Mouse (Mus musculus): ENCODE measurements at regions not wholly inside any gene's neighbourhood (a gene's known extent, or its start where the extent isn't known, plus 50 kb on each side); places are given as distances from the start of the nearest gene placed in this dataset.
A peak's percentile ranks its signal among the peaks of the same experiment; 100 is the strongest.

DNA sequence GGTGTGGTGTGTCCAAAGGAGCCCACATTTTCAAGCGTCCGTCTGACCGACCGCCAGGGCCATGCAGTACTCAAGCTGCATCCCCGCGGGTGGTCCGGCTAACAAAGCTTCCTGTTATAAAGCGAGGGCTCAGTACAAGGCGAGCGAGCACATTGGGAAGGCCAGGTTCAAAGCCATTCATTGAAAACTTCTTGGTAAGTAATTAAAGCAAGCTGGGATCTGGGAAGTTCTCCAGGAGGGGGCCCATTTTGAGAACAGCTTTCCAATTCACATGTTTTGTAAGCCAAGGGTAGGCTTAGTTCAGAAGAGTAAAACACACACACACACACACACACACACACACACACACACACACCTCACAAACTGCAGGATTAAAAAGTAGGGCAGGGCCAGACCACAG is 57.3 kb upstream of the Prep start:
- Histone ChIP-seq H3K9ac (ENCODE audit: low read length) (no peak overlapping the region), H3K9me3 (ENCODE audit: control insufficient read depth, low read length) (no peaks in the 10 kb centered on the region), H3K4me3 (ENCODE audit: low read depth, low read length) (no peak overlapping the region), H3K27me3 (ENCODE audit: control insufficient read depth, insufficient read depth, low read length) (no peaks in the 10 kb centered on the region), H3K4me2 (ENCODE audit: low read depth, severe bottlenecking) (no peak overlapping the region), H3K36me3 (ENCODE audit: control insufficient read depth, insufficient read depth, low read length) (no peaks in the 10 kb centered on the region), H3K4me1 (ENCODE audit: control insufficient read depth, insufficient read depth, low read length) (peaks cover 4% of the 10 kb centered on the region; the same call in 1 of the 2 replicates), H3K27ac (replicated peaks; ENCODE audit: low read depth, low read length) (0 out of 2 replicates have a peak overlapping the region, but pooled peaks have one; percentile 8)
- WGBS, result 13% methylated on average over 10 of the region's 10 CpGs
- peak; percentile 79; the same call in 1 of the 2 replicates for ATAC-seq (ENCODE audit: insufficient number of reproducible peaks, low FRiP score, low TSS enrichment, low read depth)
- peak; percentile 85 for DNase-seq (ENCODE audit: low spot score)

DNA sequence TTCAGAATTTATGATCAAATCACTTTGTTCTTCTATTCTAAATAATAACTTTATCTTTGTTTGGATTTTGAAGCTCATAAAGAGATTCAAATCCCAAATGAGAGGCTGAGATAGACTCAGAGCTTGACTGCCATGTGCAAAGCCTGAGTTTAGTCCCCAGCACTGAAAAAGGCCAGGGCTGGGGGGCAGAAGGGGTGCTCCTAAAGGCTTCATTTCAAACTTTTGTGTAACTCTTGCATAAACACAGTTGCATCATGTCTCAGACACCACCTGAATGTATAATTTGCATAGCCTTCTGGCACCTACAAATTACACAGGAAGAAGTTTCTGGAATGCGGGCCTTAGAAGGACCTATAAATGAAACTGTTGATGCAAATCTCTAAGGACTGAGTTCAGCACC is 57.8 kb upstream of the Prep start:
- ATAC-seq (ENCODE audit: insufficient number of reproducible peaks, low FRiP score, low TSS enrichment, low read depth), result no peak
- H3K27me3 ChIP-seq (ENCODE audit: control insufficient read depth, insufficient read depth, low read length), result no peaks in the 10 kb centered on the region
- H3K36me3 ChIP-seq (ENCODE audit: control insufficient read depth, insufficient read depth, low read length), result no peaks in the 10 kb centered on the region
- no peak overlapping the region for H3K9ac ChIP-seq (ENCODE audit: low read length)
- H3K27ac ChIP-seq (replicated peaks; ENCODE audit: low read depth, low read length), result no peak overlapping the region
- H3K4me2 ChIP-seq (ENCODE audit: low read depth, severe bottlenecking), result no peak overlapping the region
- H3K9me3 ChIP-seq (ENCODE audit: control insufficient read depth, low read length), result no peaks in the 10 kb centered on the region
- DNase-seq (ENCODE audit: low spot score), result no peak
- H3K4me3 ChIP-seq (ENCODE audit: low read depth, low read length), result no peak overlapping the region
- WGBS, result 47% methylated on average over 1 of the region's 1 CpGs
- H3K4me1 ChIP-seq (ENCODE audit: control insufficient read depth, insufficient read depth, low read length), result peaks cover 4% of the 10 kb centered on the region; the same call in 1 of the 2 replicates

DNA sequence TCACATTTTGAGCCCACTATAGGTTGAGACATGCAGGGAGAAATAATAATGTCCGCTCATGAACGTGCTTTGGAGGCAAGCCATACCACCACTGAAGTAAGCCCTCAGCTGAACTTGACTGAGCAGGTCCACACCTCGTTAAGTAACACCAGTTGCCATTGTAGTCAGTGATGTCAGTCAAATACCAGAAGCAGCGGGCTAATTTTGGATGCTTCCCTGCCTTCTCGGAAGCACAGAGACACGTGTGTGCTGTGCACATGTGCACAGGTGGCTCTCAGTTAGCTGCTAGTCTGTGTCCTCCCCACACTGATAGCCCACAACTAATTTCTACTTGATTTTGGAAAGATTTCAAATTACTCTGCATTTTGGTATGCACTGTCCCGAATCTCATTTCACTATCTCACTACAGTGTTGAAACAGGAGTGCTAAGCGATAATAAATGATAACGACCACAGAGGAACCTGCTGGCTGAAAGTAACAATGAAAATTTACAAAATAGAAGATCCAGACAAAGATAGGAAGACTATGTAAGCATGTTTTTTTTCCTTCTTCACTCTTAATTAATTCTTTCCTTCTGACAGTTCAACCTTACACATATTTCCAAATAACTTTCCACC is 62.9 kb upstream of the Prep start:
- Histone ChIP-seq H3K4me3 (ENCODE audit: low read depth, low read length) (no peak overlapping the region), H3K9ac (ENCODE audit: low read length) (no peak overlapping the region), H3K4me2 (ENCODE audit: low read depth, severe bottlenecking) (no peak overlapping the region), H3K36me3 (ENCODE audit: control insufficient read depth, insufficient read depth, low read length) (no peaks in the 10 kb centered on the region), H3K27ac (replicated peaks; ENCODE audit: low read depth, low read length) (no peak overlapping the region), H3K4me1 (ENCODE audit: control insufficient read depth, insufficient read depth, low read length) (peaks cover 15% of the 10 kb centered on the region), H3K9me3 (ENCODE audit: control insufficient read depth, low read length) (no peaks in the 10 kb centered on the region), H3K27me3 (ENCODE audit: control insufficient read depth, insufficient read depth, low read length) (no peaks in the 10 kb centered on the region)
- DNase-seq (ENCODE audit: low spot score) (no peak), ATAC-seq (ENCODE audit: insufficient number of reproducible peaks, low FRiP score, low TSS enrichment, low read depth) (no peak)
- 72% methylated on average over 9 of the region's 9 CpGs for WGBS

DNA sequence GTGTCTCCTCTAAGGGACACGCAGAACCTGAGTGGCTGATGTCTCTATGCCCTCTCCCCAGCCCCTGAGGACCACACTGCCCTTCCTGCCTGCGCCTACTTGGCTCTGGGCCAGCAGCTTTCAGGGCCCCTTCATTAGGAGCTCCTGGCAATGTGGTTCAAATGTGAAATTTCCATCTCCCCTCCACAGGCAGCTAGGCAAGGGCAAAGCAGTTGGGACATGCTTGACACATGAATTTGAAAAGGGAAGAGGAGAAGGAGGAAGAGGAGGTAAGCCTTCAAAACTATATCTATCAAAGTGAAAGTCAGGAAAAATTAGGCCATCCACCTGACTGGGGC is 63.7 kb upstream of the Prep start:
- H3K27ac ChIP-seq (replicated peaks; ENCODE audit: low read depth, low read length), result no peak overlapping the region
- no peak for ATAC-seq (ENCODE audit: insufficient number of reproducible peaks, low FRiP score, low TSS enrichment, low read depth)
- no peak for DNase-seq (ENCODE audit: low spot score)
- 54% methylated on average over 2 of the region's 2 CpGs for WGBS
- peaks cover 15% of the 10 kb centered on the region for H3K4me1 ChIP-seq (ENCODE audit: control insufficient read depth, insufficient read depth, low read length)
- H3K4me3 ChIP-seq (ENCODE audit: low read depth, low read length), result no peak overlapping the region
- H3K9ac ChIP-seq (ENCODE audit: low read length), result no peak overlapping the region
- no peaks in the 10 kb centered on the region for H3K9me3 ChIP-seq (ENCODE audit: control insufficient read depth, low read length)
- no peaks in the 10 kb centered on the region for H3K27me3 ChIP-seq (ENCODE audit: control insufficient read depth, insufficient read depth, low read length)
- H3K36me3 ChIP-seq (ENCODE audit: control insufficient read depth, insufficient read depth, low read length), result no peaks in the 10 kb centered on the region
- no peak overlapping the region for H3K4me2 ChIP-seq (ENCODE audit: low read depth, severe bottlenecking)

DNA sequence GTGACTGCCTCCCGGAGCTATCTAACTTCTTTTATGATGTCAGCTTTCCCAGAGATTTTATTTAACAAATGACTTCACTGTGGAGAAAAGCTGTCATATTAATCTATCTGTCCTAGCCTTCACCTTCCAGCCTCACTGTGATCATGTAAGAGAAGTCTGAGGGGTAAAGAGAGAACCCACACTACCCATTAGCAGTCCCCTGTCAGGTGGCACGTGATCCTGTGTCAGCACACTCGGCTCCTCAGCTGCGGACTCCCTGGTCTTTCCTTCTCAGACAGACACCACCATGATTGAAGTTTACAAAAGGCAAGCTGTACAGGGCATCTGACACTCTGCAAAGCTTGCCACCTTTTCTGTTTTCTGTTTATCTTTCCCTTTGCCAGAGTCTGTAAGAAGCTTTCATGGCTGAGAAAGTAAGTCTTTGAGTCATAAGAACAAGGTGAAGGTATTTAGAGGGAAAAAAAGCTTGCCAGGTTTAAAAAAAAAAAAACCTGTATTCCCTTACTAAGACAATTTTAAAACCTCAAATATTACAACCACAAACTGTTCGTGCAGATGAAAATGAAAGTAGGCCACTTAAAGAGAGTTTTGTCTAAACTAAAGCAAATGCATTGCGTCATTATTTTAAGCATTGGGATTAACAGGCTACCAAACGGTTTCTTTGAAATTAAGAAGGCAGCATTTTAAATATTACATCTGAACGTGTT is 64.2 kb upstream of the Prep start:
- ATAC-seq (ENCODE audit: insufficient number of reproducible peaks, low FRiP score, low TSS enrichment, low read depth) (no peak), DNase-seq (ENCODE audit: low spot score) (no peak)
- Histone ChIP-seq H3K27me3 (ENCODE audit: control insufficient read depth, insufficient read depth, low read length) (no peaks in the 10 kb centered on the region), H3K9me3 (ENCODE audit: control insufficient read depth, low read length) (no peaks in the 10 kb centered on the region), H3K4me1 (ENCODE audit: control insufficient read depth, insufficient read depth, low read length) (peaks cover 15% of the 10 kb centered on the region), H3K4me2 (ENCODE audit: low read depth, severe bottlenecking) (no peak overlapping the region), H3K27ac (replicated peaks; ENCODE audit: low read depth, low read length) (no peak overlapping the region), H3K4me3 (ENCODE audit: low read depth, low read length) (no peak overlapping the region), H3K36me3 (ENCODE audit: control insufficient read depth, insufficient read depth, low read length) (no peaks in the 10 kb centered on the region), H3K9ac (ENCODE audit: low read length) (no peak overlapping the region)
- 53% methylated on average over 8 of the region's 8 CpGs for WGBS

DNA sequence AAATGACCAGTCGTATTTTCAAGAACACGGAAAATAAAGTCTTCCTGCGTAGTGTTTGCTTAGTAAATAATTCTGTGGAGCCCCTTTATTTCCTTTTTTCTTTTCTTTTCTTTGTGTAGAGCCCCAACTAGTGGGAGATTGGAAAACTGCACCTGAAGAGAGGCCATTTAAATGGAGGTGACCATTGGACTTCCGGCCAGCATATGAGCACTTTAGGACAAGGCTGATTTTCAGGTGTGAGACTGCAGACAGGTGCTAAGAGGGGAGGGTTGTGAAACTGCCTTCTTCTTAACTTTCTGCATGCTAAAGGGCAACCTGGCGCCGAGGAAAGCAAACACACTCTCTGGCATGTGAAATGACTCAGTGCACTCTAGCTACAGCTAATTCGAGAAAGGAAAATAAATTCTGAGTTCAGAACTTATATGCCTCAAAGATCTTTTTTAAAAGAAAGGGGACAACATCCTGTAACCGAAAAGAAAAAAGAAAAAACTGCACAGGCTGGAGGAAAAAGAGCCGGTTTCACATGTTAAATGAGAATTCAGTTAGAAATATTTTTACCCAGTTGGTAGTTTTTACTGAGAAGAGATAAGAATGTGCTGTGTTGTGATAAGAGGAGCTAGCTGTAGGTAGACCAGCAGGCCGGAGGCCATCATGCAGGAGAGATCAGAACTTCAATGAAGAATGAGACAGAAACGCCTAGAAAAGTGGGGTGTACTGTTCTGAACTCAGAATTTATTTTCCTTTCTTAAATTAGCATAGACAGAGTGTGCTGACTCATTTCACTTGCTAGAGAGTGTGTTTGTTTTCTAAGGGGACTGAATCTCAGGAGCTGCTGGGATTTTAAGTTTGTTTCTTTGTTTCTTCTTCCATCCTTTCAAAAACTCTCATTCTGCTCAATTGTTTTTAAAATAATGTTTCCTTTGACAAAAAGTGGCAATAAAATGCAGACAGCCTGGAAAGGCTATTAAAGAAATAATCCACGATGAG is 65.8 kb upstream of the Prep start:
- ATAC-seq (ENCODE audit: insufficient number of reproducible peaks, low FRiP score, low TSS enrichment, low read depth), result no peak
- no peak overlapping the region for H3K27ac ChIP-seq (replicated peaks; ENCODE audit: low read depth, low read length)
- no peak overlapping the region for H3K4me3 ChIP-seq (ENCODE audit: low read depth, low read length)
- H3K4me1 ChIP-seq (ENCODE audit: control insufficient read depth, insufficient read depth, low read length), result peaks cover 15% of the 10 kb centered on the region
- H3K9ac ChIP-seq (ENCODE audit: low read length), result no peak overlapping the region
- H3K36me3 ChIP-seq (ENCODE audit: control insufficient read depth, insufficient read depth, low read length), result no peaks in the 10 kb centered on the region
- WGBS, result 53% methylated on average over 12 of the region's 12 CpGs
- H3K9me3 ChIP-seq (ENCODE audit: control insufficient read depth, low read length), result no peaks in the 10 kb centered on the region
- H3K27me3 ChIP-seq (ENCODE audit: control insufficient read depth, insufficient read depth, low read length), result no peaks in the 10 kb centered on the region
- DNase-seq (ENCODE audit: low spot score), result peak; percentile 62
- peak overlapping the region; percentile 32 for H3K4me2 ChIP-seq (ENCODE audit: low read depth, severe bottlenecking)

DNA sequence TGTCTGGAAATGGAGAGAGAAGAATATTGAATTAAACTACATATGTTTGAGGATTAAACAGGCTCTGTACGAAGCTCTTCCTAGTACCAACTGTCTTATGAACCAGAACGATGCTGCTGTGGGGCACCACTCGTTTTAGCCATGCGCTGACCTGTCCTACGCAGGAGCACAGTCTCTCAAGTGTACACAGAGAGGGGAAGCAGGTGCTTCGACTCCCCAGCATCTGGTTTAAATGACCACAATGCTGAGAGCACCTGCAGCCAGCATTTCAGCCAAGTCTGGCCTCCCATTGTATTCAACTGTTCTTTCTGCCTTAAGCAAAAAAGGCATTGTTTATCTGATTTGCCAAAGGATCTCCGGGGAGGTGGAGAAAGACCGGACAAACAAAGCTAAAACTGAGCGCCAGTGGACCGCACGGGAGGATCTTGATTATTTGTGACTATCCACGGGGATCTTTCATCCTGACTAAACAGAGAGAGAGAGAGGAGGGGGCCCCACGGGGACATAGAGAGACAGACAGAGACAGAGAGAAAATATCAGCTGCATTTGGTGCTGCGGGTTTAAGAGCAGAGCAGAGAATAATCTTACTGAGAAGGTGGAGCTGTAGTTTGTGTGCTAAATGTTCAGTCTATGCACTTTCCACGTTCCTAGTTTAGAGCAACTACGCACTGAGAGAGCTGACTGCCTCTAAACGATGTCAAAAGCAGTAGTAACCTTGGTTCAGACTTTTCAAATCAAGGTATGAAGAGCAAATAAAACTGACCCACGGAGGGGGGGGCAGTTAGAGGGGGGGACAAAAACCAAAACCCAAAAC is 66.8 kb upstream of the Prep start:
- H3K27me3 ChIP-seq (ENCODE audit: control insufficient read depth, insufficient read depth, low read length), result no peaks in the 10 kb centered on the region
- WGBS, result 45% methylated on average over 18 of the region's 18 CpGs
- no peak overlapping the region for H3K4me3 ChIP-seq (ENCODE audit: low read depth, low read length)
- H3K9ac ChIP-seq (ENCODE audit: low read length), result 0 out of 2 replicates have a peak overlapping the region, but pooled peaks have one; percentile 2
- ATAC-seq (ENCODE audit: insufficient number of reproducible peaks, low FRiP score, low TSS enrichment, low read depth) (no peak), DNase-seq (ENCODE audit: low spot score) (no peak)
- no peaks in the 10 kb centered on the region for H3K36me3 ChIP-seq (ENCODE audit: control insufficient read depth, insufficient read depth, low read length)
- H3K4me1 ChIP-seq (ENCODE audit: control insufficient read depth, insufficient read depth, low read length), result peaks cover 16% of the 10 kb centered on the region
- H3K27ac ChIP-seq (replicated peaks; ENCODE audit: low read depth, low read length), result no peak overlapping the region
- no peaks in the 10 kb centered on the region for H3K9me3 ChIP-seq (ENCODE audit: control insufficient read depth, low read length)
- peak overlapping the region; percentile 32 for H3K4me2 ChIP-seq (ENCODE audit: low read depth, severe bottlenecking)

DNA sequence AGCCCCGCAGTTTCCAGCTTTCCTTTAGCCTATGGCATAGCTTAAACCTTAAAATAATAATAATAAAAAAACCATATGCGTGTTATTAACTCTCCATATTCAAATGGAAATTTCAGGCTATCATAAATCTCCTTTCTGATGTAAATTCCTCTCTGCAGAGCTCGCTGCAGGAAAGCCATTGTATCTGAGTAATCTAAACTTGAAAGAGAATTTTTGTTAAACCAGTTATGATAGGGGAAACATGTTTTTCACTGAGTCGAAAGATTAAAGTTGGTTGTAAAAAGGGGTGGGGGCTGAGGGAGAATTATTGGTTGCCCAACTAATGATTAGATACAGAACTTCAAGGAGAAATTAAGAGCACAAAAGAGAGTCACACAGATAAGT is 69.1 kb upstream of the Prep start:
- ATAC-seq (ENCODE audit: insufficient number of reproducible peaks, low FRiP score, low TSS enrichment, low read depth), result no peak
- Histone ChIP-seq H3K27ac (replicated peaks; ENCODE audit: low read depth, low read length) (no peak overlapping the region), H3K9ac (ENCODE audit: low read length) (no peak overlapping the region), H3K9me3 (ENCODE audit: control insufficient read depth, low read length) (no peaks in the 10 kb centered on the region), H3K4me2 (ENCODE audit: low read depth, severe bottlenecking) (peak overlapping the region; percentile 1; the same call in 1 of the 2 replicates), H3K27me3 (ENCODE audit: control insufficient read depth, insufficient read depth, low read length) (no peaks in the 10 kb centered on the region), H3K36me3 (ENCODE audit: control insufficient read depth, insufficient read depth, low read length) (no peaks in the 10 kb centered on the region), H3K4me3 (ENCODE audit: low read depth, low read length) (no peak overlapping the region), H3K4me1 (ENCODE audit: control insufficient read depth, insufficient read depth, low read length) (peaks cover 12% of the 10 kb centered on the region)
- no peak for DNase-seq (ENCODE audit: low spot score)
- WGBS, result 12% methylated on average over 4 of the region's 4 CpGs

Data from limb, embryonic 11.5 days (tissue).